Mouse (Mus musculus) lung, postnatal 0 days (tissue): ENCODE measurements at regions not wholly inside any gene's neighbourhood (a gene's known extent, or its start where the extent isn't known, plus 50 kb on each side); places are given as distances from the start of the nearest gene placed in this dataset.

Experiments used
- ATAC-seq: fragments of 200-750 bp; cut with Nextera tagmentation; 2 replicates; pipeline ENCODE4 v1.8.0; 2017; ENCODE audit warnings: moderate library complexity
- DNase-seq: peaks from one replicate; pipeline ENCODE4 v3.0.0-alpha.2; 2016; ENCODE audit warnings: low spot score
- H3K27ac ChIP-seq: fragments of 300-500 bp; sonication (generic); 2 replicates; pipeline ENCODE4 v1.5.1; 2014; ENCODE audit warnings: antibody characterized with exemption, mild to moderate bottlenecking, low read length, mixed read lengths
- H3K27me3 ChIP-seq: fragments of 300-500 bp; sonication (generic); replicated peaks from 2 replicates; pipeline ENCODE4 v1.6.1; 2014; ENCODE audit warnings: low read length, mixed read lengths; ENCODE audit not compliant: insufficient read depth
- H3K36me3 ChIP-seq: fragments of 300-500 bp; sonication (generic); 2 replicates; pipeline ENCODE4 v1.6.1; 2014; ENCODE audit warnings: low read length, mixed read lengths; ENCODE audit not compliant: insufficient read depth
- H3K4me1 ChIP-seq: fragments of 300-500 bp; sonication (generic); 2 replicates; pipeline ENCODE4 v1.6.1; 2014; ENCODE audit warnings: antibody characterized with exemption, low read depth, low read length, mixed read lengths; ENCODE audit not compliant: insufficient read depth
- H3K4me2 ChIP-seq: fragments of 300-500 bp; sonication (generic); replicated peaks from 2 replicates; pipeline ENCODE4 v1.6.1; 2014; ENCODE audit warnings: low read depth, mild to moderate bottlenecking, low read length, moderate library complexity, mixed read lengths
- H3K4me3 ChIP-seq: fragments of 300-500 bp; sonication (generic); 2 replicates; pipeline ENCODE4 v1.5.1; 2014; ENCODE audit warnings: low read depth, low read length
- H3K9ac ChIP-seq: fragments of 300-500 bp; sonication (generic); replicated peaks from 2 replicates; pipeline ENCODE4 v1.6.1; 2014; ENCODE audit warnings: low read depth, mild to moderate bottlenecking
- H3K9me3 ChIP-seq: fragments of 300-500 bp; sonication (generic); 2 replicates; pipeline ENCODE4 v1.6.1; 2016; ENCODE audit warnings: low read length, mixed read lengths
- CTCF ChIP-seq: IDR thresholded peaks from 2 replicates; pipeline ENCODE4 v1.5.1; 2016; ENCODE audit warnings: antibody characterized with exemption, mild to moderate bottlenecking
- EP300 ChIP-seq: IDR thresholded peaks from 2 replicates; pipeline ENCODE4 v1.6.1; 2016; ENCODE audit warnings: antibody characterized with exemption, mild to moderate bottlenecking, control low read depth
- WGBS: fragments of 180-500 bp; shearing (Covaris S2); extraction: QIAGEN DNeasy Blood & Tissue Kit; methylation state at CpG from one replicate; pipeline ENCODE4 v1.1.7; 2014; 5-methylcytosine and 5-hydroxymethylcytosine counted together

DNA sequence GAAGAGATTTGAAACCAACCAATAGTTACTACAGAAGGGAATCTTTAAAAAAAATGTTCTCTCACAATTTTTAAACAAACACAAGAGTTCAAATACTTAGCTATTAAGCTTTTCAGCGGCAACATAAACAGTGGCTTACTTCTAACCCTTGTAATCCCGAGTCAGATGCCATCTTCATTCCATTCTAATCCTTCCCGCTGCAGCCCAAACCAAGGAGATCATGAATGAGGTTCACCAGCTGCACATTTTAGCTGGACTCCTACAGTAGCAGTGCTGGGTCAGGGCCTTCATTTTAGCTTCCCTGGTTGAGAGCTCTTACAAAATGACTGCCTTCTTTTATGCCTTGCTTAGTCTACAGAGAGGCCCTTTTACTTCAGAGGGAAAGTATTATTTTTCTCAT, 650.0 kb upstream of the Nr3c2 start:
- TF ChIP-seq CTCF (no peak), EP300 (no peak)
- H3K27me3 ChIP-seq: no peaks in the 10 kb centered on the region
- 59% methylated on average over 3 of the region's 3 CpGs for WGBS
- H3K36me3 ChIP-seq: no peaks in the 10 kb centered on the region
- ATAC-seq: no peak
- no peaks in the 10 kb centered on the region for H3K4me1 ChIP-seq
- no peak overlapping the region for H3K9ac ChIP-seq
- H3K4me3 ChIP-seq: no peak overlapping the region
- no peak overlapping the region for H3K4me2 ChIP-seq
- DNase-seq: no peak
- H3K9me3 ChIP-seq: no peaks in the 10 kb centered on the region
- H3K27ac ChIP-seq: no peak overlapping the region

DNA sequence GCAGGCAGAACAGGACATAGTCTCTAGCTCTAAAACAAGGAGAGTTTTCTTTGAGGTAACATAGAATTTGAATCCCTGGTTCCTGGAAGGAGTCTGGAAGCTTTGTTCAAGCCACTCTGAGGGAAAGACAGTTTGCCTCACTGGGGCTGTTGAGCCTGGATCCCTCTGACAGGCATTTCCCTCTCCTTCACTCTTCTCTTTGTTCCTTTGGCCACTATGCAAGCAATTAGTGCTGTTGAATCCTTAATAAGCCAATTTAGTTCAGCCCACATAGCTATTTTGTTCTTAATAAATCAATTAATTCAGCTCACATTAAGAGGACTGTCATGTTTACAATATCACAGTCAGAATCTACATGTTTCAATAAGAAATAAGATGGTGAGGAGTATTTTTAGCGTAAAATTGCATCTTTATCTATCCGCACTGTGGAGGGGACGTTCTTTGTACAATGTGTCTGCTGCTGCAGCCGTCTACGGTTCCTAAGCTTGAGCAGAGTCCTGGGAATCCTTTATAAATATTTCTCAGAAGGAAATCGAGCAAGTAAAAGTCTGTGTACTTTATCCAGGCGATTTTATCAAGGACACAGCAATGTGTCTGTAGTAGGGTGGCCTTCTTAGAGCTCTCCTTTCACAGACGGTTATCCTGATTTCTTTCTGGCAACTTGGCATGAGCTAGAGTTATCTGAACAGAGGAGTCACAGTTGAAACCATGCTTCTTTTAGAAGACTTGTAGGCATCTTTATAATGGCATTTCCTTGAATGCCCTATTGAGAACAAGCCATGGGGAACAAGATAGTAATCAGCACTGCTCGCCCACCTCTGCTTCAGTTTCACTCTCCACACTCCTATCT, 646.9 kb upstream of the Nr3c2 start:
- H3K36me3 ChIP-seq: no peaks in the 10 kb centered on the region
- no peaks in the 10 kb centered on the region for H3K27me3 ChIP-seq
- no peak overlapping the region for H3K4me3 ChIP-seq
- TF ChIP-seq CTCF (no peak), EP300 (no peak)
- no peak overlapping the region for H3K4me2 ChIP-seq
- 66% methylated on average over 9 of the region's 9 CpGs for WGBS
- DNase-seq (no peak), ATAC-seq (no peak)
- H3K9ac ChIP-seq: no peak overlapping the region
- no peaks in the 10 kb centered on the region for H3K9me3 ChIP-seq
- no peaks in the 10 kb centered on the region for H3K4me1 ChIP-seq
- H3K27ac ChIP-seq: no peak overlapping the region
